Mouse (Mus musculus) CH12.LX (cell line): ENCODE results near the gene Cmtr2. TPM values are rescaled to one million over a fixed set of nuclear protein-coding genes. Genes with fewer than 3 reads are reported as not detected.

Experiments
- DNase-seq: peaks from one replicate; pipeline ENCODE4 v3.0.0-alpha.2; 2013; ENCODE audit errors: extremely low read depth
- H3K27ac ChIP-seq: 2 replicates; pipeline ENCODE4 v1.5.1; 2012; ENCODE audit warnings: low read depth, mild to moderate bottlenecking, control low read depth, moderate library complexity; ENCODE audit not compliant: insufficient read depth
- H3K27me3 ChIP-seq: replicated peaks from 2 replicates; pipeline ENCODE3; 2012; ENCODE audit warnings: inconsistent platforms
- H3K36me3 ChIP-seq, 2 experiments: replicated peaks in 1 of 2; 2 replicates each; pipeline versions ENCODE3 to v1.6.1; 2012; ENCODE audit warnings: inconsistent platforms in 1 of 2, low read length in 1 of 2, mild to moderate bottlenecking in 1 of 2, mixed read lengths in 1 of 2, moderate library complexity in 1 of 2; ENCODE audit not compliant: control insufficient read depth in 1 of 2, insufficient read depth in 1 of 2
- H3K4me1 ChIP-seq, 2 experiments: 2 replicates each; pipeline ENCODE4 v1.6.1; 2012; ENCODE audit warnings: inconsistent platforms in 1 of 2, moderate library complexity in 1 of 2; ENCODE audit not compliant: insufficient read depth in 2 of 2, control insufficient read depth in 1 of 2
- H3K4me2 ChIP-seq: 2 replicates; pipeline ENCODE4 v1.6.1; 2012; ENCODE audit warnings: low read depth, mild to moderate bottlenecking, control low read depth; ENCODE audit not compliant: poor library complexity, insufficient read depth, severe bottlenecking
- H3K4me3 ChIP-seq, 3 experiments: fragments of 150-350 bp in 1 of 3; sonication (generic) in 1 of 3; replicated peaks in 1 of 3; 2 replicates each; pipeline versions ENCODE3 to v1.5.1; 2011 to 2012; ENCODE audit warnings: low read depth in 2 of 3, low read length in 2 of 3, mild to moderate bottlenecking in 2 of 3, moderate library complexity in 2 of 3, control low read depth in 1 of 3, improper control_type of control experiment in 1 of 3, inconsistent platforms in 1 of 3, mixed read lengths in 1 of 3; ENCODE audit not compliant: poor library complexity in 1 of 3
- H3K79me2 ChIP-seq: replicated peaks from 2 replicates; pipeline ENCODE4 v1.6.1; 2012; ENCODE audit warnings: mild to moderate bottlenecking, moderate library complexity; ENCODE audit not compliant: control insufficient read depth, poor library complexity, insufficient read depth, severe bottlenecking; ENCODE audit errors: extremely low read depth
- H3K9ac ChIP-seq: 2 replicates; pipeline ENCODE4 v1.6.1; 2012; ENCODE audit warnings: low read depth, mild to moderate bottlenecking, control low read depth, moderate library complexity; ENCODE audit not compliant: insufficient read depth
- H3K9me3 ChIP-seq: replicated peaks from 2 replicates; pipeline ENCODE3; 2012; ENCODE audit warnings: low read length, inconsistent platforms, mixed read lengths
- CHD1 ChIP-seq: IDR thresholded peaks from 2 replicates; pipeline ENCODE4 v1.6.1; 2012; ENCODE audit warnings: low read depth, low read length, improper control_type of control experiment, inconsistent platforms
- CHD2 ChIP-seq: IDR thresholded peaks from 2 replicates; pipeline ENCODE4 v1.6.1; 2011; ENCODE audit warnings: low read length, improper control_type of control experiment
- E2F4 ChIP-seq: IDR thresholded peaks from 2 replicates; pipeline ENCODE4 v1.6.1; 2011; ENCODE audit warnings: low read depth, low read length, improper control_type of control experiment; ENCODE audit not compliant: insufficient replicate concordance
- ETS1 ChIP-seq: conservative IDR thresholded peaks from 2 replicates; pipeline ENCODE4 v1.6.1; 2012; ENCODE audit warnings: low read depth, mild to moderate bottlenecking, inconsistent platforms, low read length, improper control_type of control experiment, moderate library complexity
- GABPA ChIP-seq: IDR thresholded peaks from 2 replicates; pipeline ENCODE4 v1.6.1; 2012; ENCODE audit warnings: low read depth, low read length, improper control_type of control experiment, inconsistent platforms; ENCODE audit not compliant: insufficient replicate concordance
- HCFC1 ChIP-seq: IDR thresholded peaks from 2 replicates; pipeline ENCODE4 v1.6.1; 2012; ENCODE audit warnings: low read depth, mild to moderate bottlenecking, inconsistent platforms, low read length, improper control_type of control experiment
- MAFK ChIP-seq: IDR thresholded peaks from 2 replicates; pipeline ENCODE4 v1.6.1; 2011; ENCODE audit warnings: low read length, improper control_type of control experiment; ENCODE audit not compliant: insufficient replicate concordance
- MAX ChIP-seq: IDR thresholded peaks from 2 replicates; pipeline ENCODE4 v1.6.1; 2011; ENCODE audit warnings: low read length, improper control_type of control experiment
- MXI1 ChIP-seq: IDR thresholded peaks from 2 replicates; pipeline ENCODE4 v1.6.1; 2011; ENCODE audit warnings: mild to moderate bottlenecking, low read depth, low read length, improper control_type of control experiment
- MYC ChIP-seq: IDR thresholded peaks from 2 replicates; pipeline ENCODE4 v1.6.1; 2011; ENCODE audit warnings: low read depth, mild to moderate bottlenecking, improper control_type of control experiment, low read length
- PAX5 ChIP-seq: IDR thresholded peaks from 2 replicates; pipeline ENCODE4 v1.6.1; 2012; ENCODE audit warnings: low read length, inconsistent platforms, mixed read lengths
- POLR2A ChIP-seq: IDR thresholded peaks from 2 replicates; pipeline ENCODE4 v1.6.1; 2011; ENCODE audit warnings: low read depth, mild to moderate bottlenecking, improper control_type of control experiment, low read length
- RCOR1 ChIP-seq: conservative IDR thresholded peaks from 2 replicates; pipeline ENCODE4 v1.6.1; 2012; ENCODE audit warnings: low read depth, mild to moderate bottlenecking, inconsistent platforms, low read length, improper control_type of control experiment
- TCF12 ChIP-seq: IDR thresholded peaks from 2 replicates; pipeline ENCODE4 v1.6.1; 2014; ENCODE audit warnings: low read depth, mild to moderate bottlenecking, inconsistent platforms, low read length, improper control_type of control experiment
- USF1 ChIP-seq: IDR thresholded peaks from 2 replicates; pipeline ENCODE4 v1.6.1; 2014; ENCODE audit warnings: low read depth, mild to moderate bottlenecking, inconsistent platforms, low read length, improper control_type of control experiment
- USF2 ChIP-seq: conservative IDR thresholded peaks from 2 replicates; pipeline ENCODE4 v1.6.1; 2011; ENCODE audit warnings: low read depth, low read length, improper control_type of control experiment
- ZC3H11A ChIP-seq: IDR thresholded peaks from 2 replicates; pipeline ENCODE4 v1.6.1; 2012; ENCODE audit warnings: low read depth, mild to moderate bottlenecking, inconsistent platforms, low read length, improper control_type of control experiment
- ZMIZ1 ChIP-seq: IDR thresholded peaks from 2 replicates; pipeline ENCODE4 v1.6.1; 2012; ENCODE audit warnings: low read depth, mild to moderate bottlenecking, inconsistent platforms, low read length, improper control_type of control experiment
- dilution Hi-C: fragments of 300-500 bp; cut with MboI; formaldehyde crosslinking; loops from 2 replicates; pipeline ENCODE4 v1.14.3; 2020; ENCODE audit warnings: low sequenced_read_pairs; ENCODE audit not compliant: extremely low pct_unique_long_range_greater_than_20kb, extremely low pct_ligation_motif_present
- in situ Hi-C: fragments of 300-500 bp; cut with MboI; formaldehyde crosslinking; loops from 3 replicates; pipeline ENCODE4 v1.14.3; 2019; ENCODE audit warnings: low sequenced_read_pairs, low pct_ligation_motif_present, low pct_unique_long_range_greater_than_20kb, mixed read lengths
- polyA plus RNA-seq: library from polyadenylated mRNA; unstranded; fragments of >175 nt; gene quantifications from 2 replicates; pipeline ENCODE4 v1.2.1, GENCODE M21; 2012; ENCODE audit warnings: low read depth; ENCODE audit not compliant: insufficient read length
- total RNA-seq, 2 experiments: library from RNA; depleted of rRNA; stranded (reverse); fragments of 300-350 nt in 1 of 2; fragments of >200 nt in 1 of 2; gene quantifications; 2 replicates each; pipeline ENCODE4 v1.2.3; 2012 to 2014

Gene Cmtr2
- total and polyA plus RNA-seq, 3 experiments: 8.7 to 24.2 (median 12.8) TPM

GRCm38 (mm10) chr8:110177359-110178155, 37.9 kb upstream of the Cmtr2 start (continued):
- TF ChIP-seq ETS1 (peak; percentile 72), TCF12 (peak; percentile 44; the same call in 1 of the 2 replicates), POLR2A (peak; percentile 51; the same call in 1 of the 2 replicates), MYC (no peak), E2F4 (no peak), HCFC1 (no peak), CHD1 (no peak), MAFK (no peak)

GRCm38 (mm10) chr8:110182735-110183367, 32.6 kb upstream of the Cmtr2 start:
- dilution Hi-C loops: no loop called here
- no peak overlapping the region for H3K4me3 ChIP-seq
- peaks cover 11 to 33% of the 10 kb centered on the region in 2 experiments for H3K4me1 ChIP-seq
- H3K27me3 ChIP-seq: no peaks in the 10 kb centered on the region
- H3K79me2 ChIP-seq: no peaks in the 10 kb centered on the region
- TF ChIP-seq ZC3H11A (no peak), E2F4 (no peak), USF2 (no peak), PAX5 (no peak), GABPA (no peak), USF1 (no peak), CHD2 (no peak), ZMIZ1 (no peak), RCOR1 (no peak), MAX (no peak), MXI1 (no peak), ETS1 (no peak)
- H3K9ac ChIP-seq: no peak overlapping the region
- no peak for DNase-seq
- no peak overlapping the region for H3K4me2 ChIP-seq
- H3K27ac ChIP-seq: no peak overlapping the region
- no peaks in the 10 kb centered on the region for H3K36me3 ChIP-seq
- H3K9me3 ChIP-seq: no peaks in the 10 kb centered on the region
- in situ Hi-C loops: no loop called here
